Mouse (Mus musculus): Measurements from ENCODE around the gene Vmn2r27. TPM values are rescaled to one million over a fixed set of nuclear protein-coding genes. Genes with fewer than 3 reads are reported as not detected.
A peak's percentile ranks its signal among the peaks of the same experiment; 100 is the strongest.

Vmn2r27 gene
- not detected in 2 replicates for polyA plus RNA-seq (2012; ENCODE audit: insufficient read depth, low replicate concordance)

DNA sequence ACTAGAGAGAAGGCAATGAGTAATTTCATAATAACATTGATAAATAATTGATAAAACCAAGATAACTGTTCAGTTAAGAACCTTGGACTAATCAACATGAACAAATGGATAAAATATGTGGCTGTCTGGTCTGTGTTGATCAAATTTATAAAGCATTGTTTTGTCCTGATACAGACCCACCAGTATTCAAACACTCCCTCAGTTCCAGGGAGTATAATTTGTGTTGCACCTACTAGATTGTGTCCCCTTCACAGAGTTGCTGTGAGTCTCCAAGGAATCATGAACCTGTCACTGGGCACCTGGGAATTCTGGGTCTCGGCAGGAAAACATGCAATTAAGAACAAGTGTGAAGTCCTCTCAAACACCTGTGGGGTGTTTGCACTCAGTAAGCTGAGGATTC, at the start of gene Vmn2r27:
Vmn2r27 (minus strand) TSS at position 101 of the 400 bp plus-strand sequence.
- no peak within 1 kb of the TSS for H3K4me3 ChIP-seq (replicated peaks)
- H3K36me3 ChIP-seq (replicated peaks; ENCODE audit: low read length), result no peaks in the 10 kb centered on the region
- no peaks in the 10 kb centered on the region for H3K9me3 ChIP-seq
- no peaks in the 10 kb centered on the region for H3K27me3 ChIP-seq (replicated peaks)
- no peaks in the 10 kb centered on the region for H3K4me1 ChIP-seq
- TF ChIP-seq FLI1 (IDR thresholded peaks at IDR 0.05; ENCODE audit: low read length) (no peak), GATA1 (IDR thresholded peaks at IDR 0.05; ENCODE audit: borderline replicate concordance, low read length) (no peak)

DNA sequence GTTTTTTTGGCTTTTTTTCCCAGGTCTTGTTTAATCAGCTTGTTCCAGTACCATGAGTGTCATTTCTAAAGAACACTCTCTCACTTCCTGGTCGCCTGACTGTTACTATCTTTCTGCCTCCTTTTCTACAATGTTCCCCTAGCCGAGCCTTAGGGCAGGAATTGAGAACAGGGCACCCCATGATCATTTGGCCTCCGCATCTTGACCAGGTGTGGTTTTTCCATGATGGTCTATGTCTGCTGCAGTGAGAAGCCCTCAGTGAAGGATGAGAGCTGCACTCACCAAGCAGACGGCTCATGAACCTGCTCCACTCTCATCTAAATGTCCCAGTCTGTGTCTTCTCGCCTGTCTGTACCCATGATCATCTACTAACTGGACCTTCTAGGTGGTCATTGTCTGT, 46.6 kb upstream of the Vmn2r27 start:
- Histone ChIP-seq H3K4me3 (replicated peaks) (peak overlapping the region; percentile 47), H3K9me3 (no peaks in the 10 kb centered on the region), H3K27me3 (replicated peaks) (peaks cover 2% of the 10 kb centered on the region), H3K4me1 (peaks cover 27% of the 10 kb centered on the region), H3K36me3 (replicated peaks; ENCODE audit: low read length) (no peaks in the 10 kb centered on the region)
- no peak for TF ChIP-seq GATA1 (IDR thresholded peaks at IDR 0.05; ENCODE audit: borderline replicate concordance, low read length)

DNA sequence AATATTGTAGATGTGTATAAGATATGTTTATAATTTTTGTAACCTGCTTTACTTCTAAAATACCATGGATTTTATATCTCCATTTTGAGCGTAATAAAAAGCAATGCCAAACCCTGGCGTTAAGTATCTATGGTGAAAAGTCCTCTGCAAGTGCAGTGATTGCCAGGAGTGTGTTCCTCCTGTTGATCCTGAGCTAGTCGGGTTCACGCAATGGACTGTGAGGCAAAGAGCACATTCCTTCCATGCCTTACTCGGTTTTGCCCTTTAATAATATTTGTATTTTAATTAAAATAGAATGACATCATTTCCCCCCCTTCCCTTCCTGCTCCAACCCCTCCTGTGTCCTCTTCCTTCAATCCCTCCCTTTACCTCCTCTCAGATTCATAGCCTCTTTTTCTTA, 46.0 kb upstream of the Vmn2r27 start:
- Histone ChIP-seq H3K4me1 (peaks cover 30% of the 10 kb centered on the region), H3K36me3 (replicated peaks; ENCODE audit: low read length) (no peaks in the 10 kb centered on the region), H3K27me3 (replicated peaks) (peaks cover 2% of the 10 kb centered on the region), H3K4me3 (replicated peaks) (no peak overlapping the region), H3K9me3 (no peaks in the 10 kb centered on the region)
- TF ChIP-seq GATA1 (IDR thresholded peaks at IDR 0.05; ENCODE audit: borderline replicate concordance, low read length) (no peak), FLI1 (IDR thresholded peaks at IDR 0.05; ENCODE audit: low read length) (no peak)

DNA sequence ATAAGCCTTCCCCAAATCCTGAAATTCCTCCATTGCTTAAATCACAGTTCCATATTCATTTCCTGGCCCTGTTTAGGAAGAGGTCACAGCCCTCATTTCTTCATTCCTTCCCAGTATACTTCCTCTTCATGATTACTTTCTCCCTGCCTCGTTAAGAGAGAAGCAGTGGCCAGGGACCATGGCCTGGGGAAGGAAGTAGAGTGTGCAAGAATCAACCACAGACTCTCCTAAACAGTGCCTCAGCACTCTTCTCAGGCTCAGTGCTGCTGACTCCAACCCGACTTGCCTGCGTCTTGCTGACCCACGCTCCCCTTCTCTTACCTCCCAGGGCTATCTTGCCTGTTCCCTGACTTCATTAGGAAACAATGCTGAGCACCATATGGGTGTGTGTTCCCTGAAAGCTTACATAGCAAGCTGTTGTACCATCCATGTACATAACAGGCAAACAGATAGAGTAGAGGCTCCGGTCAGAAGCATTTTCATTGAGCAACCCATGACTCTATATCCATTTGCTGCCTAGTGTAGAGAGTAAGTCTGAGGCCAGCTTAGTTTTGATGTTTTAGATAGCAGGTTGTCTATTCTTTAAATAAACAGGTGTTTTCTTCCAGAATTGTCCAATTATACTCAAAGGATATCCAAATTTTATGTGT, 41.7 kb upstream of the Vmn2r27 start:
- H3K27me3 ChIP-seq (replicated peaks), result peaks cover 2% of the 10 kb centered on the region
- no peaks in the 10 kb centered on the region for H3K36me3 ChIP-seq (replicated peaks; ENCODE audit: low read length)
- TF ChIP-seq FLI1 (IDR thresholded peaks at IDR 0.05; ENCODE audit: low read length) (no peak), GATA1 (IDR thresholded peaks at IDR 0.05; ENCODE audit: borderline replicate concordance, low read length) (no peak)
- peak overlapping the region; percentile 69 for H3K4me3 ChIP-seq (replicated peaks)
- peaks cover 29% of the 10 kb centered on the region for H3K4me1 ChIP-seq
- no peaks in the 10 kb centered on the region for H3K9me3 ChIP-seq

DNA sequence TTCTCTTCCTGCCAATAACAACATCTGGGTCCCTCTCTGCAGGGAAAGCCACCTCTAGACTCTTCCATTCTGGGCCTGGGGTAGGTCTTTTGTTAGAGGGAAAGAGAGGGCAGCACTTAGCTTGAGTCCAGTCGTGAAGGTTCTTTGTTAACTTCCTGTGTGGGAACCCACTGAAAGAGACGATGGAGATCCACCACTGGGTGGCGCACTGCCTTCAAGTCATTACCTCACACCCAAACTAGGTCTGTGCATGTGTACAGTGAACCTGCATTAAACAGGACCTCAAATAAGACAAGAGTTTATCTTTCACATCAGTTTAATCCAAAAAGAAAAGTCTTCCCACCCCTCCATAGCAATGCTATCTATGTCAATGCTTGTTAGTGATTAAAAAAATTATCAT, 31.0 kb upstream of the Vmn2r27 start:
- Histone ChIP-seq H3K4me1 (peaks cover 6% of the 10 kb centered on the region), H3K4me3 (replicated peaks) (no peak overlapping the region), H3K27me3 (replicated peaks) (peaks cover 7% of the 10 kb centered on the region), H3K36me3 (replicated peaks; ENCODE audit: low read length) (no peaks in the 10 kb centered on the region), H3K9me3 (no peaks in the 10 kb centered on the region)
- TF ChIP-seq GATA1 (IDR thresholded peaks at IDR 0.05; ENCODE audit: borderline replicate concordance, low read length) (no peak), FLI1 (IDR thresholded peaks at IDR 0.05; ENCODE audit: low read length) (no peak)

DNA sequence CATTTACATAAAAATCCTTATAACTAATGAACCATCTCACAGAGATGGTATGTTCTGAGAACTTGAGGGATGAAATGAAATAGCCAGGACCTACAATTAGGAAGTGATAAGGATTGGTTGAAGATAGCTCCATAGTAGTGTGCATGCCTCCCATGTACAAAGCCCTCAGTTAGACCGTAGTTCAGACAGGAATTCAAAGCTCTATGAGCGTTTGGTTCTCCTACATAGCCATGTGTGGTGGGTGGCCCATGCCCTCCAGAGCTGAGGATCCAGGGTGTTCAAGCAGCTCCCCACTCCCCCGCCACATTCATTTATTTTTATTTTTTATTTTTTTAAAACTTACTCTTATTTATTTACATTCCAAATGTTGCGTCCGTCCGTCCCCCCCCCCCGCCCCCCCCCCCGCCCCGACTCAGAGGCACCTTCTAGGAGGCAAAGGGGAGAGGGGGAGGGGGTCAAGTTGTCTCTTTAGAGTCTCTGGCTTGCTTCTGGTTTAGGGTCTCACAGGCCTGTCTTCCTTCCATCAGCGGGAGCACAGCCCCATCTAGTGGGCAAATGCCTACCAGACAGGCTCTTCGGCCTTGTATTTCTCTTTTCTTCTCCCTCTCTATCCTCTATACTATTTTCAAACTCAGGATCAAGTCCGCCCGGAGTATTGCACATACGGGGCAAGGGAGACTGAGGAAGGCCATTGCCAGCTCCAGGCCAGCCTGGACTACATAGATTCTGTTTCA, 28.7 kb upstream of the Vmn2r27 start:
- peaks cover 6% of the 10 kb centered on the region for H3K4me1 ChIP-seq
- H3K4me3 ChIP-seq (replicated peaks), result no peak overlapping the region
- no peak for TF ChIP-seq GATA1 (IDR thresholded peaks at IDR 0.05; ENCODE audit: borderline replicate concordance, low read length)
- TF ChIP-seq FLI1 (IDR thresholded peaks at IDR 0.05; ENCODE audit: low read length), result no peak
- H3K36me3 ChIP-seq (replicated peaks; ENCODE audit: low read length), result no peaks in the 10 kb centered on the region
- peaks cover 9% of the 10 kb centered on the region for H3K27me3 ChIP-seq (replicated peaks)
- no peaks in the 10 kb centered on the region for H3K9me3 ChIP-seq

DNA sequence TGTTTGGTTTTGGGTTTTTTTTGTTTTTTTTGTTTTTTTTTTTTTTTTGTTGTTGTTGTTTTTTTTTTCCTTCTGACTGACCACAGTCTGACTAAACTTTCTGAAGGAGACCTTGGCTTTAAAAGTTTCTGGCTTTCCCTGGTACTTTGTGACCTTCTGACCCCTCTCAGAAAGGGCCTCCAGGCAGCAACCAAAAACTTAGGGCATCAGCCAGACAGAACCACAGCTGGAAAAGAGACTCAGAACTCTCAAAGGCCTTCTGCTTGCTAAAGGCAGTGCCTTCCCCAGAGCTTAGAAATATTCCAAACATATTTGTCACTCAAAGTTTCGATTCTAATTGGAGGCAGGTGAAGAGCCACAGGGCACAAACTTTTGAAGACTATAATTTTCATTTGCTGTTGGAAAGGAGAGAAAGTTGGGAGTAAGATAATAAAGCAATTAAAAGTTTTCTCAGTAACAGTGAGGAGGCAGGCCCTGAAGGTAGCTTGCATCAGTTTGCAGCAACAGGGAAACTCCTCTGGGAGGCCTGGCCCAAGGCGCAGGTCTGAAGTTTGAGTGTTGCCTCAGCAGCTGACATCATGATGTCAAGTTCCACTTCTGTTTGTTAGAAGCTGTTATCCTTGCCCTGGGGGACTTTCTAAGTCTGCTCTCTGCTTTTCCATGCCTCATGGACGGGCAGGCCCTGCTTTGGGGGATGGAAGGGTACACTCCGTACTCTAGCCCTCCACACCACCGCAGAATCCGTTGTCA, 24.2 kb upstream of the Vmn2r27 start:
- Histone ChIP-seq H3K36me3 (replicated peaks; ENCODE audit: low read length) (no peaks in the 10 kb centered on the region), H3K9me3 (no peaks in the 10 kb centered on the region)
- no peak for TF ChIP-seq FLI1 (IDR thresholded peaks at IDR 0.05; ENCODE audit: low read length)
- no peak for TF ChIP-seq GATA1 (IDR thresholded peaks at IDR 0.05; ENCODE audit: borderline replicate concordance, low read length)

DNA sequence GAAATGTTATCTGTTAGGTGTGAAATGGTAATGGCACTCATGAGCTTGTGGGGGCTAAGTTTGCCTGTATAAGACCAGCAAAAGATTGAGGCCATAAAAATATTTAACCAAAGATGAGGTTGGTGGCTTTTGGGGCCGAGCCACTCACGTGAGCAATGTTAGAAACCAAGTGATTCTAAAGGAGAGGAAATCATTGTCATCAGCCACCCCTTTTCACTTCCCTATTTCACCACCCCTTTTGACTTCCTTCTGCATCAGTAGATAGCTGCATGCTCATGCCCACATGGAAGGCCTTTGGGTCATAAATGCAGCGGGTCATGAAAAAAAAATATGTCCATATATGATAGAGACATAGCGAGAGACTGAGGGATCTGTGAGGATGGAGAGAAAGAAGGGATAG, 29.5 kb downstream of the Vmn2r27 start:
- Histone ChIP-seq H3K27me3 (replicated peaks) (no peaks in the 10 kb centered on the region), H3K4me1 (0 out of 2 replicates have a peak, but pooled peaks cover 5% of the 10 kb centered on the region), H3K9me3 (no peaks in the 10 kb centered on the region), H3K36me3 (replicated peaks; ENCODE audit: low read length) (no peaks in the 10 kb centered on the region), H3K4me3 (replicated peaks) (no peak overlapping the region)
- TF ChIP-seq FLI1 (IDR thresholded peaks at IDR 0.05; ENCODE audit: low read length) (no peak), GATA1 (IDR thresholded peaks at IDR 0.05; ENCODE audit: borderline replicate concordance, low read length) (no peak)

More for the DNA sequence above, 24.2 kb upstream of the Vmn2r27 start:
- H3K4me3 ChIP-seq (replicated peaks), result no peak overlapping the region
- H3K4me1 ChIP-seq, result no peaks in the 10 kb centered on the region
- peaks cover 3% of the 10 kb centered on the region for H3K27me3 ChIP-seq (replicated peaks)

DNA sequence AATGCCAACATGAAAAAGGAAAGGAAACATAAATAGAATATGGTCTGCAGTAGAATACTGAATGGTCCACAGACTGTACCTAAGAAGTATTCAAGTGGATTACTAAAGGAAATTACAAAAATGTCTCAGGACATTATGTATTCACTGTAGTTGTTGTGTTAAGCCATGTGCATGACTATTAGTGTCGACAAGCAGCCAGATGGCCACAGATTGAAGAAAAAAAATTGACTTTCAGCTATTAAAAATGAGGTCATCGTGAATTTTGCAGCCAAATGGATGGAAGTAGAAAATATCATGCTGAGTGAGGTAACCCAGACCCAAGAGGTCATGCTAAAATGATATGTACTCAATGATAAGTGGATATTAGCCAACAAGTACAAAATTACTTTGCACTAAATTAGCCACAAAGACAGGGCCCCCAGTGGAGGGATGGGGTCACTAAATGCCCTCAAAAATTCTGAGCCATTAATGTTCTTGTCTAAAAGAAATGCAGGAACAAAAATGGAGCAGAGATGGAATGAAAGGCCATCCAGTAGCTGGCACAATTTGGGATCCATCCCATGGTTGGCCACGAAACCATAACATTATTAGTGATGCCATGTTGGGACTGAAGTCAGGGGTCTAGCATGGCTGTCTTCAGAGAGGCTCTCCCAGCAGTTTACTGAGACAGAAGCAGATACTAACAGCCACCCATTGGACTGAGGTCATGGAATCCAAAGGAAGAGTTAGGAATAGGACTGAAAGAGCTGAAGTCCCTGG, 63.0 kb downstream of the Vmn2r27 start:
- TF ChIP-seq GATA1 (IDR thresholded peaks at IDR 0.05; ENCODE audit: borderline replicate concordance, low read length) (no peak), FLI1 (IDR thresholded peaks at IDR 0.05; ENCODE audit: low read length) (no peak)
- 0 out of 2 replicates have a peak, but pooled peaks cover 6% of the 10 kb centered on the region for H3K9me3 ChIP-seq
- no peaks in the 10 kb centered on the region for H3K4me1 ChIP-seq
- no peak overlapping the region for H3K4me3 ChIP-seq (replicated peaks)
- H3K36me3 ChIP-seq (replicated peaks; ENCODE audit: low read length), result no peaks in the 10 kb centered on the region
- H3K27me3 ChIP-seq (replicated peaks), result no peaks in the 10 kb centered on the region

All from megakaryocyte, embryonic 14.5 days (primary cell).